Mouse (Mus musculus) ES-Bruce4 (cell line): ENCODE results near the gene Ybey.

Experiments
- CTCF ChIP-seq: IDR thresholded peaks from one replicate; pipeline ENCODE4 v1.8.1; 2011; ENCODE audit warnings: low read depth, low read length
- EP300 ChIP-seq: IDR thresholded peaks from 2 replicates; pipeline ENCODE4 v1.6.1; 2011; ENCODE audit warnings: low read depth, low read length; ENCODE audit not compliant: insufficient read depth
- POLR2A ChIP-seq: IDR thresholded peaks from one replicate; pipeline ENCODE4 v1.8.1; 2011; ENCODE audit warnings: low read length; ENCODE audit not compliant: insufficient read depth

- TF ChIP-seq CTCF (no peak), EP300 (no peak), POLR2A (no peak)
These were observed 20.3 kb upstream of the Ybey start for GRCm38 (mm10) chr10:76489205-76489604.
